Mouse (Mus musculus) lung, postnatal 0 days (tissue): Measurements from ENCODE around the gene Uqcrc1. TPM values are rescaled to one million over a fixed set of nuclear protein-coding genes. Genes with fewer than 3 reads are reported as not detected.

Experiments
- ATAC-seq: fragments of 200-750 bp; cut with Nextera tagmentation; 2 replicates; pipeline ENCODE4 v1.8.0; 2017; ENCODE audit warnings: moderate library complexity
- DNase-seq: peaks from one replicate; pipeline ENCODE4 v3.0.0-alpha.2; 2016; ENCODE audit warnings: low spot score
- H3K27ac ChIP-seq: fragments of 300-500 bp; sonication (generic); 2 replicates; pipeline ENCODE4 v1.5.1; 2014; ENCODE audit warnings: antibody characterized with exemption, mild to moderate bottlenecking, low read length, mixed read lengths
- H3K27me3 ChIP-seq: fragments of 300-500 bp; sonication (generic); replicated peaks from 2 replicates; pipeline ENCODE4 v1.6.1; 2014; ENCODE audit warnings: low read length, mixed read lengths; ENCODE audit not compliant: insufficient read depth
- H3K36me3 ChIP-seq: fragments of 300-500 bp; sonication (generic); 2 replicates; pipeline ENCODE4 v1.6.1; 2014; ENCODE audit warnings: low read length, mixed read lengths; ENCODE audit not compliant: insufficient read depth
- H3K4me1 ChIP-seq: fragments of 300-500 bp; sonication (generic); 2 replicates; pipeline ENCODE4 v1.6.1; 2014; ENCODE audit warnings: antibody characterized with exemption, low read depth, low read length, mixed read lengths; ENCODE audit not compliant: insufficient read depth
- H3K4me2 ChIP-seq: fragments of 300-500 bp; sonication (generic); replicated peaks from 2 replicates; pipeline ENCODE4 v1.6.1; 2014; ENCODE audit warnings: low read depth, mild to moderate bottlenecking, low read length, moderate library complexity, mixed read lengths
- H3K4me3 ChIP-seq: fragments of 300-500 bp; sonication (generic); 2 replicates; pipeline ENCODE4 v1.5.1; 2014; ENCODE audit warnings: low read depth, low read length
- H3K9ac ChIP-seq: fragments of 300-500 bp; sonication (generic); replicated peaks from 2 replicates; pipeline ENCODE4 v1.6.1; 2014; ENCODE audit warnings: low read depth, mild to moderate bottlenecking
- H3K9me3 ChIP-seq: fragments of 300-500 bp; sonication (generic); 2 replicates; pipeline ENCODE4 v1.6.1; 2016; ENCODE audit warnings: low read length, mixed read lengths
- CTCF ChIP-seq: IDR thresholded peaks from 2 replicates; pipeline ENCODE4 v1.5.1; 2016; ENCODE audit warnings: antibody characterized with exemption, mild to moderate bottlenecking
- EP300 ChIP-seq: IDR thresholded peaks from 2 replicates; pipeline ENCODE4 v1.6.1; 2016; ENCODE audit warnings: antibody characterized with exemption, mild to moderate bottlenecking, control low read depth
- WGBS: fragments of 180-500 bp; shearing (Covaris S2); extraction: QIAGEN DNeasy Blood & Tissue Kit; methylation state at CpG from one replicate; pipeline ENCODE4 v1.1.7; 2014; 5-methylcytosine and 5-hydroxymethylcytosine counted together
- polyA plus RNA-seq: library from polyadenylated mRNA; unstranded; fragments of >200 nt; fragmentation: Nextera tagmentation; extraction: Ambion mirVana; gene quantifications from 2 replicates; pipeline ENCODE4 v1.2.1, GENCODE M21; 2015

Gene Uqcrc1
- polyA plus RNA-seq, 1 experiment from 2014 or later: 290 TPM

DNA sequence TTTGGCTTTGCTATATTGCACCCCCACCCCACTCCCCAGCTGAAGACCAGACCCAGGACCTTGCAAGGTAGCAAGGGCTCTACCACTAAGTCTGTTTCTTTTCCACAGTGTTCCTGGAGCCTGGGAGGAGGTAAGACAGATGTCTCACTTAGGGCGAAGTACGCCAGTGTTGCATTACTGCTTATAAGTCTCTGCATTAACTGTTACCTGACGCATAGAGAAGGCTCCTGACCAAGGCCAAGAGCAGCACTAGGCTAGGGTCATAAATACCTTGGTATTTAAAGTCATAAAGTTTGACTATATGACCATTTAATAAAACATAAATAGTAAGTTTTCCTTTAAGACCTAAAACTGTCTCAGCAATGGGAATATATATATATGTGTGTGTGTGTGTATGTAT is 8.0 kb upstream of the Uqcrc1 start:
- Histone ChIP-seq H3K27me3 (no peaks in the 10 kb centered on the region), H3K9me3 (no peaks in the 10 kb centered on the region), H3K4me3 (no peak overlapping the region), H3K4me1 (no peaks in the 10 kb centered on the region), H3K4me2 (no peak overlapping the region), H3K36me3 (no peaks in the 10 kb centered on the region), H3K27ac (no peak overlapping the region), H3K9ac (no peak overlapping the region)
- WGBS: 75% methylated on average over 3 of the region's 3 CpGs
- TF ChIP-seq CTCF (no peak), EP300 (no peak)
- DNase-seq (no peak), ATAC-seq (no peak)

DNA sequence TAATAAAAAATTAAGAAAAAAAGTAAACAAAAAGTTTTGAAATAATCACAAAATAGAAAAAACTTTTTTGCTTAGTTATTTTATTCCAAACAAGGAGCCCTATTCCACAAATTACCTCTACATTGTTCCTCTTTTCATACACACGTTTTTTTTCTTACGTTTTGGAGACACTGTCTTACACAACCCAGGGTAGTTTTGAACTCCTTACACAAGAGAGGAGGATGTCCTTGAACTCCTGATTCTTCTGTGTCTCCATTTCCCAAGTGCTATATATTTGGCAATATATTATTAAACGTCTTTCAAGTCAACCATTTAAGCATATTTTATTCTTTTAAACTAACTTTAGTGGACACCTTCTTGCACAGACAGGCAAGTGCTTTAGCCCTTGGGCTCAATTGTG is 442 bp upstream of the Uqcrc1 start:
- TF ChIP-seq EP300: no peak
- no peak for TF ChIP-seq CTCF
- no peak overlapping the region for H3K4me2 ChIP-seq
- WGBS: 11% methylated on average over 3 of the region's 3 CpGs
- DNase-seq: no peak
- no peak overlapping the region for H3K27ac ChIP-seq
- no peaks in the 10 kb centered on the region for H3K9me3 ChIP-seq
- peaks cover 7% of the 10 kb centered on the region for H3K36me3 ChIP-seq
- no peaks in the 10 kb centered on the region for H3K27me3 ChIP-seq
- no peaks in the 10 kb centered on the region for H3K4me1 ChIP-seq
- no peak overlapping the region for H3K9ac ChIP-seq
- H3K4me3 ChIP-seq: no peak overlapping the region
- no peak for ATAC-seq

DNA sequence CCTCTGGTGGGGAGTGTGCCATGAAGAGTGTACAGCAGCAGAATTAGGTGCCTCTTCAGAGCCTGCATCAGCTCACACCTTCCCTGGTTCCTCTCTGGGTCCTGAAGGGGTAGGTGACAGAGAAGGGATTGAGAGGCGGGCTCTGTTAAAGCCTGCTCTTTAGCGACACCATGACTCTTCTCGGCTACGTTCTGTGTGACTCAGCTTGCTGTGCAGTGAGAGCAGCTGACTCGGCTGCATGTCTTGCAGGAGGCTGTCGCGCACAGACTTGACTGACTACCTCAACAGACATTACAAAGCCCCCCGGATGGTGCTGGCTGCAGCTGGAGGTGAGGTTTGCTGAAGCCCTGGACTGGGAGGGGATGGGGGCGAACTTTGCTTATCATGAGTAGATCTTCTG is 8.7 kb downstream of the Uqcrc1 start:
- Histone ChIP-seq H3K9ac (no peak overlapping the region), H3K4me1 (no peaks in the 10 kb centered on the region), H3K4me2 (no peak overlapping the region), H3K27me3 (no peaks in the 10 kb centered on the region), H3K27ac (no peak overlapping the region), H3K9me3 (no peaks in the 10 kb centered on the region), H3K36me3 (peaks cover 55% of the 10 kb centered on the region), H3K4me3 (no peak overlapping the region)
- no peak for TF ChIP-seq EP300
- TF ChIP-seq CTCF: no peak
- DNase-seq (no peak), ATAC-seq (no peak)
- WGBS: 72% methylated on average over 9 of the region's 9 CpGs

DNA sequence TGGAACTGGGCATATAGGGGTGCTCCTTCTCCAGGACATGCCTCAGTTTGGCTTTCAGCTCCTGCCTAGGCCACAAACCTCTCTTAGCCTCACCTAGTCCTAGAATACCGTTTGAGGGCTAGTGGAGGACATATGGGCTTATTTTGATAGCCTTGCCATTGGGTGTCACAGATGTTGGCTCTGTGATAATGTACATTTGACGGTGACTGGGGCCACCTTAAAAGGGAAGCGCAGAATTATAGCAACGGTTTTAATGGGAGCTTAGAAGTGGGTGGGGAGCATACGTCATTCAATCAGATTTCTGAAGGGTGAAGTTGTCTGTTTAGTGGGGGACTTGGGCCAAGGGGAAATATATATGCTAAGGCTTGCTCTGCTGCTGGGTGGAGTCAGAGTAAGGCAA is 9.2 kb downstream of the Uqcrc1 start:
- Histone ChIP-seq H3K9me3 (no peaks in the 10 kb centered on the region), H3K4me2 (no peak overlapping the region), H3K4me1 (no peaks in the 10 kb centered on the region), H3K27ac (no peak overlapping the region), H3K4me3 (no peak overlapping the region), H3K9ac (no peak overlapping the region), H3K27me3 (no peaks in the 10 kb centered on the region), H3K36me3 (peaks cover 58% of the 10 kb centered on the region)
- DNase-seq (no peak), ATAC-seq (no peak)
- 87% methylated on average over 5 of the region's 5 CpGs for WGBS
- TF ChIP-seq CTCF (no peak), EP300 (no peak)

DNA sequence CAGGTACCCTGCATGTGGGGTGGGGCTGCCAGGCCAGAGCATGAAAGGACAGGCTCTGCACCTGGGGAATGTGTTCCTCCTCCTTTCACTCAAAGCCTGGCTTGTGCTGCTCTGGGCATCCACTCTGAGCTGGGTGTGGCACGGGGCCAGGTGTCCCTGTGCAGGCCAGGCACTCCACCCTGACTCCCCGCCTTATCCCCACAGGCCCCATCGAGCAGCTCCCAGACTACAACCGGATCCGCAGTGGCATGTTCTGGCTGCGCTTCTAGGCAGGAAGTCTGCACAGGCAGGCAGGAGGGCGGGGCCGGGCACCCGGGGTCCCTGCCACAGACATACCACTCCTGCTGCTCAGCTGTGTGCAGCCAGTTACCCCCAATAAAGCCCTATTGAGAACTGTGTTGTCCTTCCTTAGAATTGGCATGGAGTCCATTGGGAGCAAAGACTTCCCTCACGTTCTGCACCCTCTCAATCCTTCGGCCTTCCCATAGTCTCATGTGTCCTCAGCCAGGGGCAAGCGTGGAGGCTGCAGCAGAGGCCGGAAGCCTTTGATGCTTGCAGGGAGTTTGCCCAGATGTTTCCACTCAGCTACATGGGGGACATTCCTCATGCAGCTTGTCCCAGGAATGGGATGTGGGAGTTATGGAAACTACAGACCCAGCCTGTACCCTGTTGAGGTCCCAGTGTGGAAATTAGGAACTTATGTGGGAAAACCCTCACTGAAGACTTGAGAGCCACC is 13.0 kb downstream of the Uqcrc1 start:
- WGBS: 52% methylated on average over 13 of the region's 13 CpGs
- Histone ChIP-seq H3K36me3 (peaks cover 43% of the 10 kb centered on the region), H3K27ac (peak overlapping the region; percentile 59), H3K9ac (no peak overlapping the region), H3K9me3 (no peaks in the 10 kb centered on the region), H3K4me2 (no peak overlapping the region), H3K4me1 (no peaks in the 10 kb centered on the region), H3K4me3 (no peak overlapping the region), H3K27me3 (no peaks in the 10 kb centered on the region)
- no peak for TF ChIP-seq EP300
- TF ChIP-seq CTCF: no peak
- DNase-seq: peak; percentile 57
- peak; percentile 65 for ATAC-seq

DNA sequence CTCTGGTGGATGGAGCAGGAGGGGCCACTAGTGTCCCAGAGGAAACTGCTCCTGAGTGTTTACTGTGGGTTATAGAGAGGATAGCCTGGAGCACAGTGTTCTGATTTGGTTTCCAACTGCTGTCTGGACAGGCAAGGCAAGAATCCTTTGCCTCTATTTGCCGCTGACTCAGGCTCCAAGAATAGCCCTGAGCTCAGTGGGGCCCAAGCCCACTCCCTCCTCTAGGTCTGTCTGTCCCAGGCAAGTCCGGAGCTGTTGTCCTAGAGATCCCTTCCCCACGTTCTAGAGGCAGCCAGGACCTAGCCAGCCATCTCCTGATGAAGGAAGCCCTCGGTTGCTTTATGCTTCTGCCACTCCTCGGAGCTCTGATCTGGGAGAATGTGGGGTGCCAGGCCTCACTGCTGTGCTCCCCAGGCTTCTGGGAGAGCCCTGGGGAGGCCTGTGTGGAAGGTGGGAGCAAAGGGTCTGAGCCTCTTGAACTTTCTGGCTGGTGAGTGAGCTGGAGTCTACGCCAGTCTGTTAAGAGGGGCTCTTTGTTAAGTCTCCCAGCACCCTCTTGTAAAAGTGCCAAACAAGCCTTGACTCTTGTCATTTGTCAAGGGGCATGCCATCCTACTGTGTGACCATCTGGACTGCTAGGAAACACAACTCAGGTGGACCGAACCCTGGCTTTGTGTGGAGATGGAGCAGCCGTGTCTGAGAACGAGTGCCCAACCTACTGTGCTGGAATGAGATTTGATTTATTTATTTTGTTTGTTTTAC is 13.7 kb downstream of the Uqcrc1 start:
- no peaks in the 10 kb centered on the region for H3K27me3 ChIP-seq
- peaks cover 36% of the 10 kb centered on the region for H3K36me3 ChIP-seq
- H3K27ac ChIP-seq: peak overlapping the region; percentile 59
- TF ChIP-seq EP300: no peak
- no peak for TF ChIP-seq CTCF
- WGBS: 77% methylated on average over 9 of the region's 9 CpGs
- no peak overlapping the region for H3K4me3 ChIP-seq
- no peaks in the 10 kb centered on the region for H3K9me3 ChIP-seq
- DNase-seq (no peak), ATAC-seq (peak; percentile 44; the same call in 1 of the 2 replicates)
- no peak overlapping the region for H3K4me2 ChIP-seq
- H3K9ac ChIP-seq: no peak overlapping the region
- no peaks in the 10 kb centered on the region for H3K4me1 ChIP-seq
